Mouse (Mus musculus): ENCODE measurements at regions not wholly inside any gene's neighbourhood (a gene's known extent, or its start where the extent isn't known, plus 50 kb on each side); places are given as distances from the start of the nearest gene placed in this dataset.

- no peak for TF ChIP-seq CTCF (IDR thresholded peaks at IDR 0.05; ENCODE audit: borderline replicate concordance, insufficient read depth, low read depth, low read length)
- no peak for TF ChIP-seq POLR2A (IDR thresholded peaks at IDR 0.05; ENCODE audit: borderline replicate concordance, insufficient read depth, low read length)
Observed at GRCm38 (mm10) chr4:17261704-17262103, 2343.5 kb upstream of the Gm12353 start.
